ENCODE assay signal across 8 mouse cellular contexts in genomic region chr10:80799070-80799566, GRCm38 (mm10). TPM values are rescaled to one million over a fixed set of nuclear protein-coding genes. Genes with fewer than 3 reads are reported as not detected.
DNase-seq lines count a peak whose midpoint lies in the region; ATAC-seq and TF ChIP-seq lines count a peak whose summit lies in the region.

No protein-coding gene starts in this region.

- no peaks in the 10 kb centered on the region for H3K9me3 ChIP-seq in limb, embryonic 14.5 days (ENCODE audit: control insufficient read depth, low read length)
- H3K9me3 ChIP-seq in stomach, embryonic 14.5 days (ENCODE audit: control insufficient read depth, low read depth, low read length), result no peaks in the 10 kb centered on the region

- DNase-seq in retina, postnatal 1 day, result peak; percentile 27
- no peak for DNase-seq in retina, embryonic 14.5 days (ENCODE audit: low spot score)
- no peak for DNase-seq in limb, embryonic 14.5 days (ENCODE audit: low spot score)
- DNase-seq in left cerebral cortex, adult 18-20 months (ENCODE audit: low spot score in 2 of 2), result no peak
- no peak for DNase-seq in gastrocnemius, postnatal 25 days
- DNase-seq in adrenal gland, postnatal 10 days, result no peak

- peak overlapping the region; percentile 96 for H3K4me3 ChIP-seq in embryonic fibroblast, embryonic 13.5 days (ENCODE audit: insufficient read depth, low read length)
- peak overlapping the region; percentile 94 for H3K4me3 ChIP-seq in limb, embryonic 14.5 days (replicated peaks; ENCODE audit: low read length)
- peak overlapping the region; percentile 94 for H3K4me3 ChIP-seq in stomach, embryonic 14.5 days (ENCODE audit: low read depth, low read length)

- TF ChIP-seq CTCF in embryonic fibroblast, embryonic 13.5 days (IDR thresholded peaks at IDR 0.05; ENCODE audit: borderline replicate concordance, insufficient read depth, low read length), result no peak

- H3K27ac ChIP-seq in embryonic fibroblast, embryonic 13.5 days (ENCODE audit: insufficient read depth, low read length), result peak overlapping the region; percentile 66
- peak overlapping the region; percentile 95 for H3K27ac ChIP-seq in limb, embryonic 14.5 days (replicated peaks; ENCODE audit: low read depth, low read length)
- H3K27ac ChIP-seq in stomach, embryonic 14.5 days (ENCODE audit: low read length), result peak overlapping the region; percentile 96

- no peaks in the 10 kb centered on the region for H3K27me3 ChIP-seq in limb, embryonic 14.5 days (ENCODE audit: control insufficient read depth, insufficient read depth, low read length)
- H3K27me3 ChIP-seq in stomach, embryonic 14.5 days (ENCODE audit: control insufficient read depth, insufficient read depth, low read length), result no peaks in the 10 kb centered on the region

- peaks cover 5% of the 10 kb centered on the region; the same call in 1 of the 2 replicates for H3K4me1 ChIP-seq in embryonic fibroblast, embryonic 13.5 days (ENCODE audit: control insufficient read depth, insufficient read depth, low read length)
- H3K4me1 ChIP-seq in limb, embryonic 14.5 days (ENCODE audit: control insufficient read depth, insufficient read depth, low read length), result peaks cover 8% of the 10 kb centered on the region
- H3K4me1 ChIP-seq in stomach, embryonic 14.5 days (ENCODE audit: control insufficient read depth, insufficient read depth, low read length), result peaks cover 21% of the 10 kb centered on the region

- WGBS in limb, embryonic 14.5 days, result 2% methylated on average over 18 of the region's 18 CpGs
- WGBS in stomach, embryonic 14.5 days, result 1% methylated on average over 18 of the region's 18 CpGs

- H3K4me2 ChIP-seq in limb, embryonic 14.5 days (replicated peaks; ENCODE audit: low read depth, low read length, severe bottlenecking), result peak overlapping the region; percentile 77
- peak overlapping the region; percentile 88 for H3K4me2 ChIP-seq in stomach, embryonic 14.5 days (replicated peaks; ENCODE audit: low read depth, low read length)

- peak overlapping the region; percentile 97 for H3K9ac ChIP-seq in limb, embryonic 14.5 days (ENCODE audit: low read depth, low read length, severe bottlenecking)
- H3K9ac ChIP-seq in stomach, embryonic 14.5 days (replicated peaks; ENCODE audit: low read depth, low read length), result peak overlapping the region; percentile 98

- TF ChIP-seq POLR2A in embryonic fibroblast, embryonic 13.5 days (IDR thresholded peaks at IDR 0.05; ENCODE audit: low read depth, low read length), result no peak
- TF ChIP-seq POLR2A in limb, embryonic 14.5 days (IDR thresholded peaks at IDR 0.05; ENCODE audit: borderline replicate concordance, extremely low read depth, insufficient read depth, insufficient read length), result no peak

- ATAC-seq in limb, embryonic 14.5 days (ENCODE audit: low FRiP score, low read depth), result no peak
- ATAC-seq in stomach, embryonic 14.5 days (ENCODE audit: insufficient number of reproducible peaks, insufficient read depth, low FRiP score, low read depth), result no peak

- peaks cover 69% of the 10 kb centered on the region for H3K36me3 ChIP-seq in limb, embryonic 14.5 days (ENCODE audit: control insufficient read depth, insufficient read depth, low read length)
- peaks cover 51% of the 10 kb centered on the region for H3K36me3 ChIP-seq in stomach, embryonic 14.5 days (ENCODE audit: control insufficient read depth, insufficient read depth, low read length)

RNA-seq across cellular contexts. Expression of gene Plekhj1, which starts 0.7 kb away (rescaled TPM):
- 59.1 and 59.9 TPM in 2 replicates for polyA plus RNA-seq in embryonic fibroblast, embryonic 13.5 days (2011; ENCODE audit: insufficient read length, low read depth, missing spikeins)
- polyA plus RNA-seq in limb, embryonic 14.5 days (2012; rRNA removed), result 109 and 110 TPM in 2 replicates
- polyA plus RNA-seq in limb, embryonic 14.5 days (2014; fragmentation: Nextera tagmentation; extraction: Ambion mirVana), result 119 and 121 TPM in 2 replicates
- 110 and 116 TPM in 2 replicates for polyA plus RNA-seq in stomach, embryonic 14.5 days (2014; fragmentation: Nextera tagmentation; extraction: Ambion mirVana)
- 10 to 100 TPM; 66.1 to 77.7 TPM for total RNA-seq in left cerebral cortex, adult 18-20 months (2021)
- 10 to 100 TPM; 22.4 to 27.3 TPM for total RNA-seq in gastrocnemius, postnatal 25 days (2021)
- 10 to 100 TPM; 50.0 to 63.2 TPM for total RNA-seq in adrenal gland, postnatal 10 days (2021)

RNA-seq across cellular contexts. Expression of gene Sf3a2, which starts 1.1 kb away (rescaled TPM):
- 48.0 and 49.3 TPM in 2 replicates for polyA plus RNA-seq in embryonic fibroblast, embryonic 13.5 days (2011; ENCODE audit: insufficient read length, low read depth, missing spikeins)
- polyA plus RNA-seq in limb, embryonic 14.5 days (2012; rRNA removed), result 78.0 and 102 TPM in 2 replicates
- 80.6 and 87.6 TPM in 2 replicates for polyA plus RNA-seq in limb, embryonic 14.5 days (2014; fragmentation: Nextera tagmentation; extraction: Ambion mirVana)
- polyA plus RNA-seq in stomach, embryonic 14.5 days (2014; fragmentation: Nextera tagmentation; extraction: Ambion mirVana), result 77.7 and 81.8 TPM in 2 replicates
- total RNA-seq in left cerebral cortex, adult 18-20 months (2021), result 10 to 100 TPM; 46.8 to 53.3 TPM
- 10 to 100 TPM; 24.0 to 24.9 TPM for total RNA-seq in gastrocnemius, postnatal 25 days (2021)
- total RNA-seq in adrenal gland, postnatal 10 days (2021), result 10 to 100 TPM; 45.2 to 50.5 TPM

RNA-seq across cellular contexts. Expression of gene Amh, which starts 5.9 kb away (rescaled TPM):
- polyA plus RNA-seq in embryonic fibroblast, embryonic 13.5 days (2011; ENCODE audit: insufficient read length, low read depth, missing spikeins), result not detected in 2 replicates
- polyA plus RNA-seq in limb, embryonic 14.5 days (2012; rRNA removed), result 1.0 and 1.9 TPM in 2 replicates
- 0.11 TPM in 1 of 2 replicates, not detected in the other for polyA plus RNA-seq in limb, embryonic 14.5 days (2014; fragmentation: Nextera tagmentation; extraction: Ambion mirVana)
- polyA plus RNA-seq in stomach, embryonic 14.5 days (2014; fragmentation: Nextera tagmentation; extraction: Ambion mirVana), result not detected in 2 replicates
- 1 to 10 TPM; 2.4 to 2.9 TPM for total RNA-seq in left cerebral cortex, adult 18-20 months (2021)
- under 1 TPM; 0.20 to 0.21 TPM for total RNA-seq in gastrocnemius, postnatal 25 days (2021)
- under 1 TPM; 0.57 to 0.79 TPM for total RNA-seq in adrenal gland, postnatal 10 days (2021)

RNA-seq across cellular contexts. Expression of gene Jsrp1, which starts 14.2 kb away (rescaled TPM):
- 0.70 TPM in 1 of 2 replicates, not detected in the other for polyA plus RNA-seq in embryonic fibroblast, embryonic 13.5 days (2011; ENCODE audit: insufficient read length, low read depth, missing spikeins)
- polyA plus RNA-seq in limb, embryonic 14.5 days (2012; rRNA removed), result 8.5 and 12.1 TPM in 2 replicates
- polyA plus RNA-seq in limb, embryonic 14.5 days (2014; fragmentation: Nextera tagmentation; extraction: Ambion mirVana), result 5.1 and 6.1 TPM in 2 replicates
- 0.45 and 1.4 TPM in 2 replicates for polyA plus RNA-seq in stomach, embryonic 14.5 days (2014; fragmentation: Nextera tagmentation; extraction: Ambion mirVana)
- total RNA-seq in left cerebral cortex, adult 18-20 months (2021), result 1 to 10 TPM; 6.6 to 8.0 TPM
- total RNA-seq in gastrocnemius, postnatal 25 days (2021), result 100 to 1,000 TPM; 395 to 415 TPM
- 10 to 100 TPM in 1 of 2 experiments, 1 to 10 TPM in 1; 9.8 to 24.0 TPM for total RNA-seq in adrenal gland, postnatal 10 days (2021)

RNA-seq across cellular contexts. Expression of gene Oaz1, which starts 27.3 kb away (rescaled TPM):
- polyA plus RNA-seq in embryonic fibroblast, embryonic 13.5 days (2011; ENCODE audit: insufficient read length, low read depth, missing spikeins), result 331 and 347 TPM in 2 replicates
- 882 and 1,248 TPM in 2 replicates for polyA plus RNA-seq in limb, embryonic 14.5 days (2012; rRNA removed)
- polyA plus RNA-seq in limb, embryonic 14.5 days (2014; fragmentation: Nextera tagmentation; extraction: Ambion mirVana), result 1,813 and 1,884 TPM in 2 replicates
- polyA plus RNA-seq in stomach, embryonic 14.5 days (2014; fragmentation: Nextera tagmentation; extraction: Ambion mirVana), result 1,724 and 1,898 TPM in 2 replicates
- 100 to 1,000 TPM; 517 to 561 TPM for total RNA-seq in left cerebral cortex, adult 18-20 months (2021)
- total RNA-seq in gastrocnemius, postnatal 25 days (2021), result 100 to 1,000 TPM; 651 to 657 TPM
- 100 to 1,000 TPM; 700 to 820 TPM for total RNA-seq in adrenal gland, postnatal 10 days (2021)
